Comparison of ENCODE assay signal across 20 mouse cellular contexts in genomic region chr5:143284762-143285161, GRCm38 (mm10). TPM values are rescaled to one million over a fixed set of nuclear protein-coding genes. Genes with fewer than 3 reads are reported as not detected.
A peak's percentile ranks its signal among the peaks of the same experiment; 100 is the strongest.
DNase-seq lines count a peak whose midpoint lies in the region; ATAC-seq and TF ChIP-seq lines count a peak whose summit lies in the region.
"Had no signal": no experiment of that assay in that cellular context is flagged by ENCODE, and none has a peak within 500 bp of the region (broad histone marks: within the 10 kb centered on the region; RNA-seq: fewer than 3 reads in every experiment).

No protein-coding gene starts in this region.

- no peaks in the 10 kb centered on the region for H3K27me3 ChIP-seq in cerebellum, adult 2 months (ENCODE audit: control insufficient read depth, insufficient read depth, low read length)
- H3K27me3 ChIP-seq in kidney, postnatal 0 days (ENCODE audit: insufficient read depth, low read length): peaks cover 26% of the 10 kb centered on the region
- H3K27me3 ChIP-seq: Patski had no signal

- 51% methylated on average over 6 of the region's 6 CpGs for WGBS in cerebellum, adult 2 months
- WGBS in kidney, postnatal 0 days: 48% methylated on average over 6 of the region's 6 CpGs

- no peak overlapping the region for H3K27ac ChIP-seq in cerebellum, adult 2 months (ENCODE audit: insufficient read depth, low read length)
- no peak overlapping the region for H3K27ac ChIP-seq in kidney, postnatal 0 days
- H3K27ac ChIP-seq: embryonic facial prominence, embryonic 12.5 days; forebrain, embryonic 13.5 days; heart, embryonic 10.5 days; limb, embryonic 10.5 days; neural tube, embryonic 12.5 days had no signal

- no peak for ATAC-seq in cerebellum, adult (ENCODE audit: insufficient number of reproducible peaks, low FRiP score, low TSS enrichment)
- ATAC-seq in kidney, postnatal 0 days (replicated peaks; ENCODE audit: low FRiP score, low read depth): no peak
- ATAC-seq: forebrain, embryonic 13.5 days; inflammation-experienced regulatory T-cells, adult 6 months; Patski had no signal

- no peak overlapping the region for H3K4me3 ChIP-seq in cerebellum, adult 2 months (replicated peaks; ENCODE audit: insufficient read depth, low read depth, low read length)
- H3K4me3 ChIP-seq in kidney, postnatal 0 days (replicated peaks; ENCODE audit: low read depth, low read length): no peak overlapping the region
- H3K4me3 ChIP-seq: embryonic facial prominence, embryonic 12.5 days; forebrain, embryonic 13.5 days; heart, embryonic 10.5 days; limb, embryonic 10.5 days; neural tube, embryonic 12.5 days had no signal

- DNase-seq in cerebellum, adult 2 months: no peak
- DNase-seq in kidney, postnatal 0 days (ENCODE audit: low spot score): no peak
- no peak for DNase-seq in kidney, adult 8-10 months
- peak; percentile 28 for DNase-seq in thymus, postnatal 4 days
- DNase-seq in thymus, postnatal 0 days (ENCODE audit: low spot score): no peak
- DNase-seq in left cerebral cortex, adult 8-10 months (ENCODE audit: low spot score in 2 of 2): no peak
- no peak for DNase-seq in right cerebral cortex, adult 2 months (ENCODE audit: low spot score in 2 of 2)
- DNase-seq: cerebellum, adult 9-11 months; heart, postnatal 36 days; lung, postnatal 10 days; midbrain, embryonic 14.5 days had no signal

- no peak overlapping the region for H3K9ac ChIP-seq in kidney, postnatal 0 days (ENCODE audit: low read depth, low read length)
- H3K9ac ChIP-seq: embryonic facial prominence, embryonic 12.5 days; forebrain, embryonic 13.5 days; neural tube, embryonic 12.5 days had no signal

- H3K36me3 ChIP-seq in kidney, postnatal 0 days (ENCODE audit: insufficient read depth, low read length): no peaks in the 10 kb centered on the region
- H3K36me3 ChIP-seq: heart, embryonic 10.5 days; limb, embryonic 10.5 days; neural tube, embryonic 12.5 days had no signal

- peak; percentile 43; the same call in 1 of the 2 replicates for TF ChIP-seq CTCF in cerebellum, adult 2 months (IDR thresholded peaks at IDR 0.05; ENCODE audit: borderline replicate concordance, insufficient read depth, low read depth, low read length)
- TF ChIP-seq CTCF in kidney, postnatal 0 days (IDR thresholded peaks at IDR 0.05; ENCODE audit: low read depth): peak; percentile 55

- H3K4me2 ChIP-seq in kidney, postnatal 0 days (ENCODE audit: low read length): no peak overlapping the region
- H3K4me2 ChIP-seq: embryonic facial prominence, embryonic 12.5 days; forebrain, embryonic 13.5 days; neural tube, embryonic 12.5 days had no signal

- no peak for TF ChIP-seq POLR2A in cerebellum, adult 2 months (IDR thresholded peaks at IDR 0.05; ENCODE audit: borderline replicate concordance, insufficient read depth, low read length)

- H3K4me1 ChIP-seq in cerebellum, adult 2 months (ENCODE audit: control insufficient read depth, insufficient read depth, low read length): no peaks in the 10 kb centered on the region
- peaks cover 5% of the 10 kb centered on the region; the same call in 1 of the 2 replicates for H3K4me1 ChIP-seq in kidney, postnatal 0 days (replicated peaks; ENCODE audit: insufficient read depth, low read length)

- H3K9me3 ChIP-seq in kidney, postnatal 0 days (replicated peaks; ENCODE audit: low read length): no peaks in the 10 kb centered on the region
- H3K9me3 ChIP-seq: embryonic facial prominence, embryonic 12.5 days; forebrain, embryonic 13.5 days; heart, embryonic 10.5 days; limb, embryonic 10.5 days; neural tube, embryonic 12.5 days had no signal

RNA-seq across cellular contexts. Expression of gene Zfp853, which starts 8.7 kb away (rescaled TPM):
- 2.0 TPM in 2 replicates for polyA plus RNA-seq in cerebellum, adult 2 months (2012; rRNA removed)
- polyA plus RNA-seq in kidney, postnatal 0 days (2015; fragmentation: Nextera tagmentation; extraction: Ambion mirVana): 0.09 and 0.14 TPM in 2 replicates
- 0.04 and 0.08 TPM in 2 replicates for polyA plus RNA-seq in thymus, postnatal 0 days (2015; fragmentation: Nextera tagmentation; extraction: Ambion mirVana)
- 1 to 10 TPM; 4.0 to 4.7 (median 4.3) TPM for total RNA-seq in left cerebral cortex, adult 8-10 months (2022)
- total RNA-seq: gastrocnemius, adult 18-20 months had no signal
- polyA plus RNA-seq: forebrain, embryonic 13.5 days; heart, embryonic 10.5 days; inflammation-experienced regulatory T-cells, adult 6 months; neural tube, embryonic 12.5 days; Patski had no signal

RNA-seq across cellular contexts. Expression of gene Zfp316, which starts 14.9 kb away (rescaled TPM):
- polyA plus RNA-seq in cerebellum, adult 2 months (2012; rRNA removed): 14.1 and 14.7 TPM in 2 replicates
- 3.1 and 3.4 TPM in 2 replicates for polyA plus RNA-seq in kidney, postnatal 0 days (2015; fragmentation: Nextera tagmentation; extraction: Ambion mirVana)
- polyA plus RNA-seq in thymus, postnatal 0 days (2015; fragmentation: Nextera tagmentation; extraction: Ambion mirVana): 0.75 and 0.78 TPM in 2 replicates
- 10 to 100 TPM; 24.1 to 26.8 (median 24.5) TPM for total RNA-seq in left cerebral cortex, adult 8-10 months (2022)

RNA-seq across cellular contexts. Expression of gene E130309D02Rik, which starts 30.4 kb away (rescaled TPM):
- polyA plus RNA-seq in cerebellum, adult 2 months (2012; rRNA removed): 17.0 and 17.8 TPM in 2 replicates
- 27.8 and 30.9 TPM in 2 replicates for polyA plus RNA-seq in kidney, postnatal 0 days (2015; fragmentation: Nextera tagmentation; extraction: Ambion mirVana)
- 43.4 and 47.8 TPM in 2 replicates for polyA plus RNA-seq in thymus, postnatal 0 days (2015; fragmentation: Nextera tagmentation; extraction: Ambion mirVana)
- total RNA-seq in left cerebral cortex, adult 8-10 months (2022): 10 to 100 TPM; 21.7 to 24.7 (median 23.3) TPM

RNA-seq across cellular contexts. Expression of gene Zdhhc4, which starts 44.3 kb away (rescaled TPM):
- 68.3 and 69.7 TPM in 2 replicates for polyA plus RNA-seq in cerebellum, adult 2 months (2012; rRNA removed)
- polyA plus RNA-seq in kidney, postnatal 0 days (2015; fragmentation: Nextera tagmentation; extraction: Ambion mirVana): 87.6 and 91.2 TPM in 2 replicates
- polyA plus RNA-seq in thymus, postnatal 0 days (2015; fragmentation: Nextera tagmentation; extraction: Ambion mirVana): 88.6 and 97.2 TPM in 2 replicates
- total RNA-seq in left cerebral cortex, adult 8-10 months (2022): 10 to 100 TPM; 43.1 to 44.4 (median 44.0) TPM

RNA-seq across cellular contexts. Expression of gene Zfp12, which starts 49.8 kb away (rescaled TPM):
- 27.0 and 28.5 TPM in 2 replicates for polyA plus RNA-seq in cerebellum, adult 2 months (2012; rRNA removed)
- 9.9 TPM in 2 replicates for polyA plus RNA-seq in kidney, postnatal 0 days (2015; fragmentation: Nextera tagmentation; extraction: Ambion mirVana)
- 7.9 and 8.1 TPM in 2 replicates for polyA plus RNA-seq in thymus, postnatal 0 days (2015; fragmentation: Nextera tagmentation; extraction: Ambion mirVana)
- total RNA-seq in left cerebral cortex, adult 8-10 months (2022): 10 to 100 TPM; 26.9 to 31.8 (median 31.4) TPM
